Mouse (Mus musculus) left cerebral cortex, adult 11 months (tissue): ENCODE measurements around the gene Nrip1.

Experiments used
- DNase-seq: peaks from one replicate; pipeline ENCODE4 v3.0.0; 2022; ENCODE audit warnings: low spot score

Gene Nrip1

DNA sequence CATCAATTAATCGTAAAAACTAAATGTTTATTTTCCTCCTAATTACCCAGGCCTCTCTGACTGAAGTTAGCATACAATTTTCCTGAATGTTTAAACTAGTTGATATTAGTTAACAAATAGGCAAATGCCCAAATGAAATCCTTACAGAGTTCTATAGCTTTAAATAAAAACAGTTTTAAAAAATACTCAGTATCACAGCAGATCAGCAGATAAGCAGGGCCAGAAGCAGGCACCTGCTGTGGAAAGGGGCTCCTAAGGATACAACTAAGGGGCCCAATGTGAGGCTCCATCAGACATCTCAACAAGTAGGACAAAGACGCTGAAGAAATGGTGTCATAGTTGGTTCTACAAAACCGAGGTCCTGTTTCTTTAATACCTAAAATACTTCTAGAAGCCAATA, 58.0 kb downstream of the Nrip1 start:
- DNase-seq: no peak

GRCm38 (mm10) chr16:76314013-76314950, 59.3 kb downstream of the Nrip1 start:
- no peak for DNase-seq

DNA sequence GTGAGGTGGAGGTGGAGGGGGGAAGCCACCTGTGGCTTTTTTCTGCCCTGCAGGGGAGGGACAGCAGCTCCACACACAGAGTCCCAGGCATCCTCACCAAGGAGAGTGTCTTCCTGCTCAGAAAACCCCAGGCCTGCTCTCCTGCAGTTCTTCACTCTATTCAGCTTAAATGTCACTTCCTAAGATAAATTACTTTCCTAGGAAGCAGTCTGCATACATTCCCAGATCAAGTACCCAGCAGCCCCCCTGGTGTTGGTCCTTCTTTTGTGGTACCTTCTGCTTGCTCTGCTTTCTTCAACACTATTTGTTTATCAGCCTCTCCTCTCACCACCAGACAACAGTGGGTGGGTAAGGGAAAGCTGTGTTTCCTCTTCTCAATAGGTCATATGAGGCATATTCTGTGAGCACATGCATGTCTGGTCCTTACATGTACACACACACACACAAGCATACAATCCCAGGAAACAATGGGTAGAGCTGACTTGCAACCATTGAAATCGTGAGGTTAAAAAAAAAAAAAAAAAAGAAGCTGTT, 60.7 kb downstream of the Nrip1 start:
- no peak for DNase-seq

- no peak for DNase-seq
Observed at GRCm38 (mm10) chr16:76310791-76311190, 62.8 kb downstream of the Nrip1 start.

GRCm38 (mm10) chr16:76310286-76310685, 63.3 kb downstream of the Nrip1 start:
- DNase-seq: no peak

- DNase-seq: no peak
Observed at GRCm38 (mm10) chr16:76309280-76309679, 64.3 kb downstream of the Nrip1 start.

GRCm38 (mm10) chr16:76307039-76307438, 66.6 kb downstream of the Nrip1 start:
- no peak for DNase-seq

DNA sequence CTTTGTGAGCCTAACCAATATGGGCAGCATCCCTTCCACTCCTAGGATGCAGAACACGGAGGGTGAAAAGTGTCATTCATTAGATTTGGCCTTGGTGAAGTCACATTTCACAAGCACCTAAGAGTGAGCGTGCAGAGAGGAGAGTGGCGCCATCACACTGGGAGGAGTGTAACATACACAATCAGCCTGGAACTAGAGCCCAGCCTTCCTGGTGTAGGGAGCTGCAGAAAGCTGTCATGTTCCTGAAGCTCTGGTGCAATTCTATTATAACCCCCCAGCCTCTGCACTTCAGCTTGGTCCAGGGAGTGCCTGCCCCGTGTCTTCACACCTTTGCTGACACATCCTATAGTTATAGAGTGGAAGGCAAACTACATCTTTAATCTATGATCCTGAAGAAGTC, 67.2 kb downstream of the Nrip1 start:
- DNase-seq: no peak

DNA sequence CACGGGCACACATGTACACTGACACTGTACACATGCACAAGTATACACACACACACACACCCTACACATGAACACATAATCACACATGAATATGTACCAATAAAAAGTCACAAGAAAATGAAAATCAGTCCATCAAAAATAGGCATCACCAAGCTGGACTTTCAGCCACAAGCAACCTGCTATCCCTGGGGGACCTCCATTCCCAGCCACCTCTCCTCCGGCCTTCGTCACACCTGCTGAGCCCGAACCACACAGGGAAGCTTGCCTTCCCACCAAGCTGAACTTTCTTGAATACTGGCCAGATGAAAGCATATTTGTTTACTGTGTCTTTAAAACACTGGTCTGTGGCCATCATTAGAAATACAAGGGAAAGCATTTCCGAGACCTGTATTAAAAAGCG, 70.2 kb downstream of the Nrip1 start:
- no peak for DNase-seq

DNA sequence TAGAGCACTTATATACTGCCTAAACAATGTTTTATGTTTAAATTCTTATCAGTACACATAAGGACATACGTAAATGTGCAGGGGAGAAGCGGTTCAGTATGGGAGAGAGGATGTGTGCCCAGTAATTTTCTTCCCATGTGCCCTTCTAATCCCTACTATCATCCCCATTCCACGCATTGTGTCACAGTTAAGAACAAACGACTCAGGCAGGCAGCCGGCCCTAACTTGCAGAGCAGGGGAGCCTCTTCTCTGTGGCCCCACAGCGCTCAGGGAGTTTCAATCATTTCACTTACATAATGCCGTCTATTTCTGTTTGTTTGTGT, 71.9 kb downstream of the Nrip1 start:
- no peak for DNase-seq

DNA sequence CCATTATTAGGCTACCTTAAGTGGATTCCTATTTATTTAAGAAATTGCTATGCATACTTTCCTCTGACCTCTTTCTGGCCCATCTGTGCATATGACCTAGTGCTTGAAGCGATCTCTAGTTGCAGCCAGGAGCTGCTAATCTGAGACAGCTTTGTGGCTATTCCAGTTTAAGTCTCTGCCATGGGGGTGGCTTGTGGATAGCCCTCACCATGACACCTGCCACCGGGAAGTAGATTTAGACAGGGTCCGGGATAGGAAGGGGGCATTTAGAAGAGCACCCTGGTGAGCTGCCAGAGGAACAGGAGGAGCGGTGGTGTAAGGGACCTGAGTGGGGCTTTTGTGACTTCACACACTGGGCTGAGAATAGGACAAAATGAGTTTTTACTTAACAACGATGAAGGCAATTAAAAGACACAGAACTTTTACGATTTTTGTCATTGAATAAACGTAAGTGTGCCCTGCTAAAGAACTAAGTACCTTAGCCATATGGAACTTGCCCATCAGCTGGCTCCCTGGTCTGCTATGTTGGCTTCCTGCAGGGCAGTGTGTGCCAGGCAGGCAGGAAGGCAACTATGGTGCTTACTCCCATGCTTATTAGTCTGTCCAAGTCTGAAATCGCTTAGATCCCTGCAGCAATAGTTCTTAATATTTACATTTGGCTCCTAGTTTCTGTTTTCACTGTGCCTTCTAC, 72.4 kb downstream of the Nrip1 start:
- no peak for DNase-seq

DNA sequence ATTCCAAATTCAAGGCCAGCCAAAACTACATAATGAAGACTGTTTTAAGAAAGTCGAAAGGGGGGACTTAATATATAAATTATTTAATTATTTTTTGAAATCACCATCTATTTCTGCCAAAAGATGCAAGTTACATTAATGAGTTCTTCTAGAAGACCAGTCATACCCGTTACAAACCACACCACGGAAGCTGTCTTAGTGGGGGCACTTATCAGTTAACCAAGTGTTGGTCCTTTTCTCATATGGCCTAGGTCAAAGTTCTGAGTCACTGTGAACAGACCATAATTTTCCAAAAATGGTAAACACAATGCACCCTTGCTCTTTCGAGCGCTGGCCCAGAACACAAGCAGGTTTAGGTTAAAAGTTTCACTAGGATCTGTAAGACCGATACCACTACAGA, 73.2 kb downstream of the Nrip1 start:
- DNase-seq: no peak

GRCm38 (mm10) chr16:76299511-76299910, 74.1 kb downstream of the Nrip1 start:
- no peak for DNase-seq

DNA sequence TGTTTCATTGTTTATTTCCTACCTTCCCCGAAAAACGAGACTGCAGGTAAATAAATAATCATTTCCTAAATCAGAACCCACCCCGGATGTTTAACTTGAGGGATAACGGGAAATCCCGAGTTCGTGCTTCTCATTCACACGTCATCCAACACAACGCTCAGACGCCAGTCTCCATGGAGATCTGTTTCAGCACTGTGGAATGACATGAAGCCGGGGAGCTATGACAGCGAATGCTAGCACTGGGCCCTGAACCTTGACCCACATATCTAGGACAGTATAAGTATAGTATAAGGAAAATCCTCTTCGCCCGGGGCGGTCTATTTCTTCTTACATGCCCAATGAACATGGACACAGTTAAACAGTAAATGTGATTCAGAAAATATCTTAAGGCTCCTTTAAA, 78.3 kb downstream of the Nrip1 start:
- no peak for DNase-seq

GRCm38 (mm10) chr16:76294550-76294949, 79.1 kb downstream of the Nrip1 start:
- no peak for DNase-seq

- no peak for DNase-seq
Observed at GRCm38 (mm10) chr16:76293765-76294463, 79.7 kb downstream of the Nrip1 start.

DNA sequence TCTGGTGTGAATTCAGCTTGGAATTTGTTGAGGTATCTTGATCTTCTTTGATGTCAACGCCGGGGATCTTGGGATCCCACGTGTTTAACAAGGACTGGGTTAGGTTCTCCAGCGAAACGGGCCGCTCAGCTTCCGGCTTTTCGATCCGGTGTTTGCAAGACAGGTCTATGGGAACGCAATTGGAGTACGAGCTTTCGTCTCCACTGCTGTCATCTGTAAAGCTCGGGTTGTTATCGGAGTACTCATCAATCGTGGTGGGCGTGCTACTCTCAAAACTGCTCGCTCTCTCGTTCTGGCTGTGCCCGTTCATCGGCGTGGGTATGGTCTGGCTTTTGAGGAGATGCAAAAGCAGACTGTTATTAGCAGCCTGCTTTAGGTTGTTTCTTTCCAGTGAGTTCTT, 80.5 kb downstream of the Nrip1 start:
- no peak for DNase-seq

GRCm38 (mm10) chr16:76292656-76293055, 81.0 kb downstream of the Nrip1 start:
- DNase-seq: no peak

DNA sequence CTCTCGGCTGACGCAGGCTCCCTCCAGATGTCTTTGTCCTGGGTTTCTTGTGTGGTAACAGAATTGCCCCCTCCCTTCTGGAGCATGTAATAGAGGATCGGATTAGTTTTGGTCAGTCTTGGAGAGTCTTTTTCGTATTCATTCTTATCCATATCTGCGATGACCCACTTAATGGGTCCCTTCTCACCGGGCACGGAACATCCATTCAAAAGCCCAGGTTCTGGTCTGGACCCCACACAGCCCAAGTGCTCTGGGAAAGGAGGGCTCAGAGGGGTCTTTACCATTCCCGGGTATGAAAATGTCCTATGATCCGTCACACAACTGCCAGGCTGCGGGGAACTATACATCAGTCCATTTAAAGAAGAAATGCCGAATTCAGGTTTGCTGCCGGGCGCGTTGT, 82.3 kb downstream of the Nrip1 start:
- DNase-seq: no peak

DNA sequence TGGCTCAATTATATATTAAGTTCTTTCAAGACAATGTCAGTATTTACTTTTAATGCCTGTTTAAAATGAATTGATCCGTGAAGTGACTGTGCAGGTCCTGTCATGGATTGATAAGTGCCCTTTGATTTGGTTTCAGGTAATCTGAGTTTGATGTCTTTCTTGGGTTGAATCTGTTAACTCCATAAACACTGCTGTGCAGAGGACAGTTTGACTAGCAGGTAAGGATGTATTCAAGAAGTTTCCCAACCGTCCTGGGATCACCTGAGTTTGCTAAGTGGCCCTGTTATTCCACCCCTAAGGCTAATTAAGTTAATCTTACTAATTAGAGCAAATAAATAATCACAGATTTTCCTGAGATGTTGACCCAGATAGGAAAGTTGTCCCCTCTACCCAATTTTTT, 84.1 kb downstream of the Nrip1 start:
- no peak for DNase-seq

GRCm38 (mm10) chr16:76283796-76284195, 89.8 kb downstream of the Nrip1 start:
- DNase-seq: no peak

- DNase-seq: no peak
Observed at GRCm38 (mm10) chr16:76281850-76282249, 91.8 kb downstream of the Nrip1 start.

GRCm38 (mm10) chr16:76280365-76280764, 93.3 kb downstream of the Nrip1 start:
- DNase-seq: no peak
